Mouse (Mus musculus) liver, embryonic 14.5 days (tissue): Measurements from ENCODE around the gene Adam8.

Experiments
- CTCF ChIP-seq: IDR thresholded peaks from 2 replicates; pipeline ENCODE4 v1.5.1; 2016; ENCODE audit warnings: antibody characterized with exemption, low read depth, control low read depth
- EP300 ChIP-seq: IDR thresholded peaks from 2 replicates; pipeline ENCODE4 v1.6.1; 2016; ENCODE audit warnings: antibody characterized with exemption, low read depth

DNA sequence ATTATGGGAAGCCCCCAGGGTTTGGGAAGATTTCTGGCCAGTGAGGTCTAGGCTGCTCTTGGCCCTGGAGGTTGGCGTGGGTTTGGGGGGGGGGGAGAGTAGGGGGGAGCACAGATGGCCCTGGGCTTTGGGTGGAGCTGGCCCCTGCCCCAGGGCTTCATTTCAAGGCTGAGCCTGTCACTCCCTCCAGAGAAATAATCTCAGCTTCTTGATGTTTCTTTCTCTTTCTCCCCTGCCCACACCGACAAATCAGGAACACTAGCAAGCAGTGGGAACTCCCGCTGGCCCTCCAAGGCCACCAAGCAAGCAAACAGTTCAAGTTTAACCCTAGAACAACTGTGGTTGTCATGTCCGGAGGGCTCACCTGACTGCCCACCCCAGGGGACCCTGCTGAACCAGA, 28.5 kb downstream of the Adam8 start:
- no peak for TF ChIP-seq CTCF
- no peak for TF ChIP-seq EP300
